Mouse (Mus musculus) lung, embryonic 14.5 days (tissue): ENCODE results near the gene Xylt1. TPM values are rescaled to one million over a fixed set of nuclear protein-coding genes. Genes with fewer than 3 reads are reported as not detected.

ENCODE experiments used
- ATAC-seq: fragments of 200-750 bp; cut with Nextera tagmentation; 2 replicates; pipeline ENCODE4 v1.8.0; 2017; ENCODE audit warnings: mild to moderate bottlenecking, moderate TSS enrichment, moderate library complexity; ENCODE audit not compliant: insufficient read depth
- DNase-seq: peaks from one replicate; pipeline ENCODE4 v3.0.0-alpha.2; 2015
- H3K27ac ChIP-seq: fragments of 300-500 bp; sonication (generic); 2 replicates; pipeline ENCODE4 v1.5.1; 2014; ENCODE audit warnings: low read depth, mild to moderate bottlenecking, moderate library complexity
- H3K27me3 ChIP-seq: fragments of 300-500 bp; sonication (generic); 2 replicates; pipeline ENCODE4 v1.6.1; 2014; ENCODE audit warnings: low read length, control low read depth; ENCODE audit not compliant: insufficient read depth
- H3K36me3 ChIP-seq: fragments of 300-500 bp; sonication (generic); 2 replicates; pipeline ENCODE4 v1.6.1; 2014; ENCODE audit warnings: control low read depth; ENCODE audit not compliant: insufficient read depth
- H3K4me1 ChIP-seq: fragments of 300-500 bp; sonication (generic); 2 replicates; pipeline ENCODE4 v1.6.1; 2014; ENCODE audit warnings: antibody characterized with exemption, control low read depth; ENCODE audit not compliant: insufficient read depth
- H3K4me2 ChIP-seq: fragments of 300-500 bp; sonication (generic); 2 replicates; pipeline ENCODE4 v1.6.1; 2014; ENCODE audit warnings: mild to moderate bottlenecking
- H3K4me3 ChIP-seq: fragments of 300-500 bp; sonication (generic); 2 replicates; pipeline ENCODE4 v1.5.1; 2014; ENCODE audit warnings: low read depth, low read length
- H3K9ac ChIP-seq: fragments of 300-500 bp; sonication (generic); 2 replicates; pipeline ENCODE4 v1.6.1; 2014
- H3K9me3 ChIP-seq: fragments of 300-500 bp; sonication (generic); 2 replicates; pipeline ENCODE4 v1.6.1; 2016; ENCODE audit warnings: low read depth, low read length, control low read depth
- CTCF ChIP-seq: IDR thresholded peaks from 2 replicates; pipeline ENCODE4 v1.5.1; 2016; ENCODE audit warnings: antibody characterized with exemption, low read depth
- WGBS: fragments of 180-500 bp; shearing (Covaris S2); extraction: QIAGEN DNeasy Blood & Tissue Kit; methylation state at CpG from one replicate; pipeline ENCODE4 v1.1.7; 2014; 5-methylcytosine and 5-hydroxymethylcytosine counted together
- polyA plus RNA-seq: library from polyadenylated mRNA; unstranded; fragments of >200 nt; fragmentation: Nextera tagmentation; extraction: Ambion mirVana; gene quantifications from 2 replicates; pipeline ENCODE4 v1.2.1, GENCODE M21; 2014

Gene Xylt1
- polyA plus RNA-seq, 1 experiment from 2014 or later, result 1.0 TPM

DNA sequence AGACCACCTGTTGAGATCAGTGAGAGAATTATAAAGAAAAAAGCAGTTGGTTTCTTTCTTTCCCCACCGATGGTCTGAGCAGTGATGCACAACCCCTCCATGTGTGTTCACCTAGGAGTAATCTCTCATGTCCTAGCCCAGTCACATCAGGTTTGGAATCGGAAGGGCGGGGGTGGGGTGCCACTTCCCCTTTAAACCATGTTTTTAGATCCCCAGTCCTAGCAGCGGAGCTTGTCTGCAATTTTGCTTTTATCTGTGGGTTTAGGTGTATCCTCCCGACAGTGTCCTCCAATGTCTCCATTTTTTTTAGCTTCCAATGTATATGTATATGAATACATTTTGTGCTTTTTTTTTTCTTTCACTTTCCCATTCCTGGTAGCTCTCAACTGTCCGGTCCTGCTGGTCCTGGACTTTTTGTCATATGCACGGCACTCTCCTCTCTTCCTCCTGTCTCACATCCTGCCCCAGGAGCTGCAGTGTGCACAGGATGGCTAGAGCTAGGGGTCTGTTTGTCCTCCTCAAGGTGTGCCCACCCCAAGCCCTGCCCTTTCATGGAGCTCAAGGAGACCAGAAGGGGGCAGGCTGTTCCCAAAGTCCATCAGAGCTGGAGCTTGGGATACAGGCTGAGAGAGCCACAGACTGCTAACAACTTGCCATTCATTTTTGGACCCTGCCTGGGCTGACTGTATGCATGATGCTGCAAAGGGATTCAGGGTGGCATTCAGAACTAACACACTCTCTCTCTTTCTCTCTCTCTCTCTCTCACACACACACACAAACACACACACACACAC lies 2.6 kb downstream of the Xylt1 start:
- peak; percentile 67 for TF ChIP-seq CTCF
- H3K36me3 ChIP-seq, result no peaks in the 10 kb centered on the region
- peaks cover 5% of the 10 kb centered on the region; the same call in 1 of the 2 replicates for H3K4me1 ChIP-seq
- H3K4me2 ChIP-seq, result no peak overlapping the region
- DNase-seq (peak; percentile 65), ATAC-seq (no peak)
- no peaks in the 10 kb centered on the region for H3K9me3 ChIP-seq
- H3K9ac ChIP-seq, result no peak overlapping the region
- no peak overlapping the region for H3K27ac ChIP-seq
- H3K4me3 ChIP-seq, result no peak overlapping the region
- WGBS, result 66% methylated on average over 7 of the region's 7 CpGs
- H3K27me3 ChIP-seq, result peaks cover 19% of the 10 kb centered on the region; the same call in 1 of the 2 replicates

DNA sequence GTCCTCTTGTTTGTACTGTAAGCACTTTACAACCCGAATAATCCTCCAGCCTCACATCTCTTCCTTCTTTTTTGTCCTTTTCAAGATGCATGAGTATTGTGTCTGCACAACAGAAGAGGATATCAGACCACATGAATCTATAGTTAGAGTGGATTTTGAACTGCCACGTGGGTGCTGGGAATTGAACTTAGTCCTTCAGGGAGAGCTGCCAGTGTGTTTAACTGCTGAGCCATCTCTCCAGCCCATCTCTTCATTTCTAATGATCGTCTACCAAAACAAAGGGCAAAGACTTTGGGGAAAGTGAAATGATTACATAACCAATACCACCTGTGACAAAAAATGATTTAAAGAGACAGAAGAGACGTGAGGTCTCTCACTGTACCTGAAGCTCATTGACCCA lies 5.6 kb downstream of the Xylt1 start:
- Histone ChIP-seq H3K36me3 (no peaks in the 10 kb centered on the region), H3K4me1 (peaks cover 5% of the 10 kb centered on the region; the same call in 1 of the 2 replicates), H3K4me3 (no peak overlapping the region), H3K9ac (no peak overlapping the region), H3K4me2 (no peak overlapping the region), H3K27me3 (peaks cover 8% of the 10 kb centered on the region; the same call in 1 of the 2 replicates), H3K9me3 (no peaks in the 10 kb centered on the region), H3K27ac (no peak overlapping the region)
- no peak for TF ChIP-seq CTCF
- WGBS, result 79% methylated on average over 4 of the region's 4 CpGs
- ATAC-seq (no peak), DNase-seq (no peak)

DNA sequence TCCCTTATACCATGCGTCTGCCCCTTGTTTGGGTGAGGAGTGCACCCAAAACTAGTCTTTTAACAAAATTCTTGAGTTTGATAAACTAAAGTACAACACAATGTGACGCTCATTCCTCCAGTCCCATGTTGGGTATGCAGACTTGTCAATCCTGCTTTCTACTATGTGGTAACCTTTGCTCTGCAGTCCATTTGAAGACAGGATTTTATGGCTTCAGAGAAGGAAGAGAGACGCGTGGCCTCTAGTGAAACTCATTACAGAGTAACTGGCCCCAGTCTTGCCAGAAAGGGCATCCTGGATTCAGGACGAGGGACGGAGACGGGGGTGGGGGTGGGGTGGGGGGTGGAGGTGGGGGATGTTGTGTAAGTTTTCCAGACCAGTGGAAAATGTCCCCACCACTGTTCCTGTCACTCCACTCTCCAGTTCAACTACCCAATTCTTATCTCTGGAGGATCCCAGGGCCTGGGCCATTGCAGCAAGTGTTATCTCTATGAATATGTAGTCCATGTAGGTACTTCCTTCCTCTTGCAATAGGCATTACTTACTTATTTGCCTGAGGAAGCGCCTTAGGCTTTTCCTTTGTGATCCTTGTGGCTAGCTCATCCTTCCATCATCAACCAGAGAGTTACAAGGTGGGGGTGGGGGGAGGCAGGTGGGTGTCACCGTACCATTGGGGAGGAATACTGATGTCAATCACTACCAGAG lies 7.7 kb downstream of the Xylt1 start:
- H3K9ac ChIP-seq, result no peak overlapping the region
- ATAC-seq (no peak), DNase-seq (no peak)
- no peaks in the 10 kb centered on the region for H3K36me3 ChIP-seq
- H3K4me3 ChIP-seq, result no peak overlapping the region
- WGBS, result 87% methylated on average over 9 of the region's 9 CpGs
- no peaks in the 10 kb centered on the region for H3K9me3 ChIP-seq
- H3K27me3 ChIP-seq, result no peaks in the 10 kb centered on the region
- H3K4me1 ChIP-seq, result peaks cover 4% of the 10 kb centered on the region; the same call in 1 of the 2 replicates
- H3K27ac ChIP-seq, result no peak overlapping the region
- no peak for TF ChIP-seq CTCF
- H3K4me2 ChIP-seq, result no peak overlapping the region

DNA sequence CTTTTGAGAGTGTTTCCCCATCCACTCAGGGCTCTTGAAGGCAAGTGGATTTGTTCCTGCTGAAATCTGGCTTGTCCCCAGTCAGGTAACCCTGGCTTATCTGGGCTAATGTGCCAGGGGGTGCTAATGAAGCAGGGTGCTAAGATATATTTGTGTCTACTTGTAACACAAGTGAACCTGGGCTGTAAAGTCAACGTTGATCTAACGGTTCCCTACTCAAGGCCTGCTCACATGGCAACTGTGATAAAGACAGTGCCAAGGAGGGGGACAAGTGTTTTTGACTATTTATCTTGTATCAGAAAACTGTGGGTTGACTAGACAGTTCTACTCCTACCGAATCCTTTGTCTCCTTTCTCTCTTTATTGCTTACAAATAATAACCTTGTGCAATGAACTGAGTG lies 8.3 kb downstream of the Xylt1 start:
- H3K27me3 ChIP-seq, result no peaks in the 10 kb centered on the region
- no peak overlapping the region for H3K4me3 ChIP-seq
- no peak overlapping the region for H3K9ac ChIP-seq
- H3K27ac ChIP-seq, result no peak overlapping the region
- no peak for ATAC-seq
- 66% methylated on average over 3 of the region's 3 CpGs for WGBS
- no peak for DNase-seq
- no peak for TF ChIP-seq CTCF
- no peak overlapping the region for H3K4me2 ChIP-seq
- H3K36me3 ChIP-seq, result no peaks in the 10 kb centered on the region
- no peaks in the 10 kb centered on the region for H3K9me3 ChIP-seq
- H3K4me1 ChIP-seq, result 0 out of 2 replicates have a peak, but pooled peaks cover 4% of the 10 kb centered on the region

DNA sequence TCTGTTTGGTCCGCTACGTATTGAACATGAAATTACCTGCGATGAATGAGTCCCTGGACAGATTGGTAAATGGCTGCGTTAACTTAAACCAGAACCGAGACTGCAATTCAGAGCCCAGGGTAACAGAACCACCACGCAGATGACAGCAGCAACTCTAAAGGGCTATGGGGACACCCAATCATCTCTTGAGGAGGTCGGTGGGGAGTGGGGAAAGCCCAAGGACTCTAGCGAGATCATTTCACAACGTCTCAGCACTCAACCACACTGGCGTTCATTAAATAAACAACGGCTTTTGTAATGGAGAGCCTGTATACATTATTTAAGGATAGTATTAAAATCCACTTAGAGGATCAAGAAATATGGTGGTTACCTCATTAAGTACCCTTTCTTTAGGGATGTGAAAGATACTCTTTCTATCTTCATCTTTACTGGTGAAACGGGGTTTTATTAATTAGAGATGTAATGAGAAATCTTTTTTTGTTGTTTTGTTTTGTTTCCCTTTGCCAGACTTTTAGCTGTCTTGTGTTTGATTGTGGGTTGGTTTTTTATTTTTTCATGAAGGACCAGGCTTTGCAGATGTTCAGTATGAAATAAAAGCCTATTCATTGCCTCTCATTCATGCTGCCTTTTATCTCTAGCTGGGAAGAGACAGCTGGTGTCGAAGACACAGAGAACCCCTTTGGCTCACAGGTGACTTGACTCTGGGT lies 12.2 kb downstream of the Xylt1 start:
- no peak for ATAC-seq
- H3K4me3 ChIP-seq, result no peak overlapping the region
- H3K4me1 ChIP-seq, result 0 out of 2 replicates have a peak, but pooled peaks cover 4% of the 10 kb centered on the region
- H3K4me2 ChIP-seq, result no peak overlapping the region
- no peaks in the 10 kb centered on the region for H3K27me3 ChIP-seq
- TF ChIP-seq CTCF, result no peak
- no peaks in the 10 kb centered on the region for H3K36me3 ChIP-seq
- no peak overlapping the region for H3K9ac ChIP-seq
- H3K9me3 ChIP-seq, result no peaks in the 10 kb centered on the region
- H3K27ac ChIP-seq, result no peak overlapping the region
- peak; percentile 35 for DNase-seq
- 60% methylated on average over 13 of the region's 13 CpGs for WGBS

DNA sequence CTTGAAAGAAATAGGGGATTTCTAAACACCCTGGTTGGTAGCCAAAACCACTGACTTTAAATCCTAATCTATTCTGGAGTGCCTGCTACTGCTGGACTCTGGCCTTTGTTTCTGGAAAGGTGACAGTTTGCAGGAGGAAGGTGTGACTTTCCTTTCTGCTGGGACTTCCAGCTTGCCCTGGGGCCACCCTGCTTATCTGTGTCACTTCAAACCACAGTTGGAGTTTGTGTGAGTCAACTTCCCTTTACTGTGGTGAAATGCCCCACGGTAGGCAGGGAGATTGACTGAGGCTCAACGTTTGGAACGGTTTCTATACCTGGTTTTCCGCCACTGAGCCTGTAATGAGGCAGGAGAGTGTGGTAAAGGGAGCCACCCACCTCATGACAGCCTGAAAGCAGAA lies 13.2 kb downstream of the Xylt1 start:
- H3K36me3 ChIP-seq, result no peaks in the 10 kb centered on the region
- no peak overlapping the region for H3K9ac ChIP-seq
- 0 out of 2 replicates have a peak, but pooled peaks cover 4% of the 10 kb centered on the region for H3K4me1 ChIP-seq
- H3K9me3 ChIP-seq, result no peaks in the 10 kb centered on the region
- no peak overlapping the region for H3K4me2 ChIP-seq
- WGBS, result 51% methylated on average over 4 of the region's 4 CpGs
- no peak for ATAC-seq
- no peaks in the 10 kb centered on the region for H3K27me3 ChIP-seq
- no peak overlapping the region for H3K27ac ChIP-seq
- TF ChIP-seq CTCF, result no peak
- no peak overlapping the region for H3K4me3 ChIP-seq
- no peak for DNase-seq

DNA sequence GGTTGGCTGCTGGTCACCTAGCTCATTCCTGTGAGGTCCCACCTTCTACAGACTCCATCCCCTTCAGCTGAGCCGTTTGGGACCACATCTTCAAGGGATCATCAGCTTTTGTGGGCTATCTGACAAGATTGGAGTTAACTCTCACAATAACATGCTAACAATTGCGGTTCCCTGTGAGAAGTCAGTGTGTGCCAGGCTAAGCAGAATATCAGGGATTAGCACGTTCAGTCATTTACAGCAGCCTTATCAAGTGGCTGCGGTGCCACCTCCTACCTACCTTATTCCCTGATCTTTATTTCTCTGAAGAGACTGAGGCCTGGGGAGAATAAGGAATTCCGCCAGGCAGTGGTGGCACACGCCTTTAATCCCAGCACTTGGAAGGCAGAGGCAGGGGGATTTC lies 13.6 kb downstream of the Xylt1 start:
- no peak overlapping the region for H3K27ac ChIP-seq
- WGBS, result 79% methylated on average over 6 of the region's 6 CpGs
- DNase-seq, result no peak
- no peaks in the 10 kb centered on the region for H3K36me3 ChIP-seq
- ATAC-seq, result no peak
- H3K9me3 ChIP-seq, result no peaks in the 10 kb centered on the region
- H3K4me2 ChIP-seq, result no peak overlapping the region
- no peaks in the 10 kb centered on the region for H3K27me3 ChIP-seq
- H3K9ac ChIP-seq, result no peak overlapping the region
- 0 out of 2 replicates have a peak, but pooled peaks cover 4% of the 10 kb centered on the region for H3K4me1 ChIP-seq
- TF ChIP-seq CTCF, result no peak
- H3K4me3 ChIP-seq, result no peak overlapping the region
